Mouse (Mus musculus): ENCODE results near the gene Tmem18. TPM values are rescaled to one million over a fixed set of nuclear protein-coding genes. Genes with fewer than 3 reads are reported as not detected.
A peak's percentile ranks its signal among the peaks of the same experiment; 100 is the strongest.

Tmem18 gene
- 10 to 100 TPM in 1 of 2 experiments, 1 to 10 TPM in 1; 9.8 to 10.1 TPM for total RNA-seq (2021)
- long read RNA-seq, experiment 1, transcript Tmem18-201 (5 exons, 2,971 nt) = major isoform, 17 of 21 reads
- long read RNA-seq, experiment 1, partial matches to known transcripts = 0 of 21 reads
- long read RNA-seq, experiment 1, other reads (novel, unspliced or antisense) = 3 of 21 reads
- long read RNA-seq, experiment 2, transcript Tmem18-201 (5 exons, 2,971 nt) = major isoform, 26 of 30 reads
- long read RNA-seq, experiment 2, partial matches to known transcripts = 1 of 30 reads
- long read RNA-seq, experiment 2, other reads (novel, unspliced or antisense) = 1 of 30 reads

DNA sequence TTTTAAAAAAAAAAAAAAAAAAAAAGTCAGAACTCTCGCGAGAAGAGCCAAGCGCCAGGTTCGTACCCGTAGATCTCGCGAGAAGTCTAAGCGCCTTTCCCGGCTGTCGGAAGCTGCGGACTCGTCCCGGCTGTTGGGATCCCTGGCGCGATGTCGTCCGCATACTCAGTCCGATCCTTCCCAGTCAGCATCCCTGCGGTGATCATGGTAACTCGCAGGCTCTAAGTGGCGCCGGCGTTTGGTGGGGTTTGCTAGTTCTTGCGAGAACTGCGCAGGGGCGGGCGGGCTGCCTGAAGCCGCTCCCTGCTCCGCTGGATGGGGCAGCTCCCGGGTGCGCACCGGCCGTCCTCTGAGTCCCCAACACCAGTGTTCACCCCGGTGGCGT, at the start of gene Tmem18:
TSS of gene Tmem18 (plus strand) at position 71 of the 385 bp plus-strand sequence.
- intact Hi-C loops (cut with DNase I) = loop anchor here (2.0 to 5.0 kb wide), 2 partner anchors 534 to 677 kb away; no protein-coding TSS in a partner anchor

DNA sequence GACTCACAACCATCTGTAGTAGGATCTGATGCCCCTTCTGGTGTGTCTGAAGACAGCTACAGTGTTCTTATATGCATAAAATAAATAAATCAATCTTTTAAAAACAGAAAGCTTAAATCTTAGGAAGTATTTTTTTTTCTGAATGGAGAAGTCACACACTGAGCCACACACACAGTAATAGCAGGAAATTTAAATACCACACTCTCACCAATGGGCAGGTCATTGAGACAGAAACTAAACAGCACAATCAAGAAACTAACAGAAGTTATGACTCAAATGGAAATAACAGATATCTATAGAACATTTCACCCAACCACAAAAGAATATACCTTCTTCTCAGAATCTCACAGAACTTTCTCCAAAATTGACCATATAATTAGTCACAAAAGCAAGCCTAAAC, 26.9 kb upstream of the Tmem18 start:
- DNase-seq = no peak
- intact Hi-C loops (cut with DNase I) = no loop called here

More for the DNA sequence above, at the start of gene Tmem18:
- peak; percentile 81 to 83 for DNase-seq

DNA sequence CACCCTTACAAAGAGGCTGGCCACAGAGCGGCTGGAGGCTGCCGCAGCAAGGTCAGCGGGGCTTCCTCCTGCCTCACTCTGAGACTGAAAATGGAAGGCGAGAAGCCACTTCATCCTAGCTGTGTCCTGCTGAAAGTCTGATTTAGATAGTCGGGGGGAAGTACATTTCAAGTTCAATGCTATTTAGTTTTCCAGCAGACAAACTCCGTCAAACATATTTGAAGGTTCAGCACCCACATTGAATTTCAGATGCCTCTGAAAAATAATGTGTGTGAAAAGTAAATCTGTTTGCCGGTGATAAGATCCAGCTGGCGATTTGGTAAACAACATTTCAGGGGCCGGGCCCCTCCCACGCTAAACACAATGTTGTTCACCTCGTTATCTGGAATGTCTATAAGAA, 22.8 kb upstream of the Tmem18 start:
- DNase-seq = no peak
- intact Hi-C loops (cut with DNase I) = no loop called here

DNA sequence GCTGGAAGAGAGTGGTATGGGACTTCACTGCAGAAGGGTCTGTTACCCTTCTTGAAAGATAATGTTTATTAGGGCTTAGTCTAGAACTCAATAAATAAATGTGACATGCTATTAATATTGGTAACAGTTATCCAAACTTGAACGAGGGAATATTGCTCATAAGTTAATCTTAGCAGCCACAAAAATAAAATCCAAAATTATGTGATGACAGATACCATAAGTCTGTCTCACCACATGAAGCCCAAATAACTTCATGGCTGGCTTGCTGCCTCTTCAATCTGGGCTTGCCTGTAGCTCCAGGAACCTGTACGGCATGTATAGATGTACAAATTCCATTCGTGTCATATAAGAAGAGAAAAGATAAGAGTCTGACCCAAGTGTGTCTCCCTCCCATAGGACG, 12.2 kb upstream of the Tmem18 start:
- DNase-seq = no peak
- intact Hi-C loops (cut with DNase I) = no loop called here

DNA sequence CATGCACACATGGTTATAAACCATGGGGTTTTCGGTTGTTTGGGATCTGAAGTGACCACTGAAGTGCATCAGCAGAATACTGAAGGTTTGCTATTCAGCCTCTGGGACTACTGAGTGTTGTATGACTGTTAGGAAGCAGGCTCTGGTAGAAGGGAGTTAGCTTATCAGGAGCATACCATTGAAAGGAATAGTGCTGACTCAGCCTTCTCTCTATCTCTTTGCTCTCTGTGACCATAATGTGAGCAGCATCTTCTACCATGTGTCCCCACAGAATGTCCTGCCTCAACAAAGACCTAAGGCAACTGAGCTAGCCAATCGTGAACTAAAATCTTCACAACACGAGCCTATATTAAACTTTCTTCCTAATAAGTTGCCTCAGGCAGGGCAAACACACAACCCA, 8.3 kb upstream of the Tmem18 start:
- no peak for DNase-seq

DNA sequence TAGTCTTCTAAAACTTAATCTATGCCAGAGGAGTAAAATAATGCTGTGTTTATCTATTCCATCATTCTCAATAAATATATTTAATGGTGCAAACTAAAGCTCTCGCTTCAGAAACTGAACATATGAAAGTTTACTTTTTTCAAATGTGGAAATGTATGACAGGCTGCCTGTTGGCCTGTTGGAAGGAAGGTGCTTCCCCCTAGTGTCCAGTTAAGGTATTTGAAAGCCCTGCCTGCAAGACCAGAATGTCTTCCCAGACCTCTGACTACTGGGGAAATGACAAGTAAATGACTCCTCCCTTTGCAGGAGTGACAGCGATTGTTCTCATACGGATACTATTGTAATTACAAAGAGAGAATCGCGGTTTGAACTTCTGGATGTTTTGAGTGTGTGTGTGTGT, 6.2 kb upstream of the Tmem18 start:
- peak; percentile 60 to 81 for DNase-seq
- intact Hi-C loops (cut with DNase I) = loop anchor here (5.0 kb wide), 4 partner anchors 111 to 451 kb away; partner anchors contain the start of gene Sntg2

More for the DNA sequence above, 8.3 kb upstream of the Tmem18 start:
- intact Hi-C loops (cut with DNase I) = loop anchor here (5.0 kb wide), 4 partner anchors 109 to 449 kb away; partner anchors contain the start of gene Sntg2

DNA sequence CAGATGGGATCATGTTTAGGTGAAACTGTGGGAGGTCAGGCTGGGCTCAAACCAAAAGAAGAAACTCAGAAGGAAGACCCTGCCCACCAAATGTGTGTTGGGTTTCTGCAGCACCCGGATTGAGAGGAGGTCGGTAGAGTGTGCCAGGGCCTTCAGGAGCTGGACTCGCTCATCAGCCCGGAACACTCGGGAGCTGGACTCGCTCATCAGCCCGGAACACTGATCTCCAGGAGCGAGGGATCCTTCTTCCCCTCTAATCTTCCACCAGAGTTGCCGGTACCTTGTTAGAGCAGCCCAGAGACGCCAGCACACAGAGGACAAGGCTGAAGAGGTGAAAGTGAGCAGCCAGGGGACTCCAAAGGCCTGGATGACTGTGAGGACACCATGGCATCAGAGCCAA, 2.9 kb upstream of the Tmem18 start:
- DNase-seq = no peak
- intact Hi-C loops (cut with DNase I) = loop anchor here (5.0 kb wide), 1 partner anchor 674 kb away; no protein-coding TSS in a partner anchor

DNA sequence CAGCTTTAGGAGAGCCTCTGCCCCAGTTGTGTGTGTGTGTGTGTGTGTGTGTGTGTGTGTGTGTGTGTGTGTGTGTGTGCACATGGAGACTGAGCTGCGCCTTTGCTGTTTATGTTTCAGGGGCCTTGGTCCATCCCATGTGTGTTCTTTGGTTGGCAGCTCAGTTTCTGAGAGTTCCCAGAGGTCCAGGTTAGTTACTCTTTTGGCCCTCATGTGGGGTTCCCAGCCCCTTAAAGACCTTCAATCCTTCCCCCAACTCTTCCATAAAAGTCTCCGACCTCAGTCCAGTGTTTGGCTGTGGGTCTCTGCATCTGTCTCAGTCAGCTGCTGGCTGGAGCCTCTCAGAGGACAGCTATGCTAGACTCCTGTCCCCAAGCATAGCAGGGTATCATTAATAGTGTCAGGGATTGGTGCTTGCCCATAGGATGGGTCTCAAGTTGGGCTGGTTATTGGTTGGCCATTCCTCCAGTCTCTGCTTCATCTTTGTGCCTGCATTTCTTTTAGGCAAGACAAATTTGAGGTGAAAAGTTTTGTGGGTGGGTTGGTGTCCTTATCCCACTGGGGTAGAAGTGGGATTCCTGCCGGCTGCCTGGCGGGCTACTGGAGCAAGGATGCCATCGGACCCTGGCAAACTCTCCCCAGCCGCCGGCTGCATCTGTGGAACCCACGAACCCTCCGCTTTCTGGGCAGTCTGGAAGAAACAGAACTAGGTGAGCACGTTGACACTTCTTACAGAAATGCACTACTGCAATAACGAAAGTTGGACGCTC, 455 bp upstream of the Tmem18 start:
- no peak for DNase-seq
- intact Hi-C loops (cut with DNase I) = loop anchor here (2.0 to 5.0 kb wide), 2 partner anchors 533 to 676 kb away; no protein-coding TSS in a partner anchor

DNA sequence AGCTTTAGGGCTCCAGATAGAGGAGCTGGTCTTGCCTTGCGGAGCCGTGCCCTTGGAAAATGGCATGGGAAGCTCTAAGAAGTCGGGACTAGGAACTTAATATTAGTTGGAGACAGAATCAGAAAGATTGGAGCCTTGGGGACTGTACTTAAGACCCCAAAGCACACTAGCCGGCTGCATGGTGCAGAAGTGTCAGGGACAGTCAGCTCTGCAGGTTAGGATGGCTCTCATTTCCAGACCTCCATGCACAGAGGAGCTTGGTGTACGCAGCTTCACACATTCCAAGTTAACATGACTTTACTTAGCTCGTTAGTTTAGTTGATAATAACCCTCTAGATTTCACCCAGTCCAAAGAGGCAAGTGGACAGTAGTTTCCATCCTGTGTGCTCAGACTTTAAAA, 637 bp downstream of the Tmem18 start:
- DNase-seq = no peak
- intact Hi-C loops (cut with DNase I) = loop anchor here (2.0 to 5.0 kb wide), 2 partner anchors 534 to 678 kb away; no protein-coding TSS in a partner anchor

DNA sequence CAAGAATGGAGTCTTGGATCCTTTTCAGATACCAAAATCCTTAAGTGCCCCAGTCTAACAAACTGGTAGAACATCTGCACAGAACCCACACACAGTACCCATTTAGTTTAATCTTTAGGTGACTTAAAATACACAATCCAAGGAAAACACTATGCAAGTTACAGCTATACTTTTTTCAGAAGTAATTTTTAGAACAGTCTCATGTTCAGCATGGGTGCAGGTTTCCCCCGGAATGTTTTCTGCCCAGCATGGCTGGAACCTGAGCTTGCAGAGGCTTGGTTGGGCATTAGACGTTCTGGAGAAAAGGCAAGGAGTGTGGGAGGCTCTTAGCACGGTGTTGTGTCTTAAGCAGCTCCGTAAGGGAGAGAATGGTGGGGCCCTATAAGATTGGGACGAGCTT, 7.6 kb downstream of the Tmem18 start:
- intact Hi-C loops (cut with DNase I) = no loop called here
- no peak for DNase-seq

DNA sequence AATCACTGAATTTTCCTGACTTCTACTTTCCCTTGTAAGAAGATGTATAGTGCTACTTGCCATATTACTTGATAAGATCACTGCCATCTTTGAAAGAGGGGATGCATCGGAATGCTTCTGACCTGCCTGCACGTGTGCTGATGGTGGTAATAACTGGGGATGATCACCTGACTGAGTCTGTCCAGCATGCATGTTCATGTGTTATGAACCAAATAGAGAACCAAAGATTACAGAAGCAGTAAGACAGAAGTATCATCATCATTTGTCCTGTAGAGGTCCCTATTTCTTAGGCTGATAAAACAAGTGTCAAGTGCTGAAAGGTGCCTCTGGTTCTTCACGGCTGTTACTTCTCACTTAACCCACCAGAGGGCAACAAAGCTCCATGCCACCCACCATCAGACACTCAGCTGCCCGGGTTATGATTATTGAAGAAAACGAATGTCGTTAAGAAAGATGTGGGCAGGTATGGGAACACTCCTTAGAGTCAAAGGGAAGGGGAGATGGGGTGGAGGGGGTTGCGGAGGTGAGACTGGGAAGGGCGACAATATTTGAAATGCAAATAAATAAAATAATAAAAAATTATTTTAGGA, 12.7 kb downstream of the Tmem18 start:
- intact Hi-C loops (cut with DNase I) = loop anchor here (1.0 kb wide), 2 partner anchors 293 to 408 kb away; no protein-coding TSS in a partner anchor
- peak; percentile 44 to 62 for DNase-seq

DNA sequence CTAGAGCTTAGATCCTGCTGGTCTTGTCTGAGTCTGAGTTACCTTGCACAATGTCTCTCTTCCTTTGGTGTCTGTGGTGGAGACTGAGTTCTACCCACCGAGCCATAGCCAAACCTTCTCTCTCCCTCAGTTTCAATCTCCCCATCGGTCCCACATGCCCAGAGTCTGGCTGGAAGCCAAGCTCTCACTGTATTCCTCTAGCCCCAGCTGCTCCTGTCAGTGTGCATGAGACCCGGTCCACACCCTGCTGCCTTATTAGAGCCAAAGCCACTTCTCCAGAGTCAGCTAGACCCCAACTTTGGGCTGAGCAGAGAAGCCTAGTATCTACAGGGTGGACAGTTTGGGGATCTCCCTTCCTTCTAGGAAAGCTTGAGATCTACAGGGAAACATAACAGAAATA, 14.7 kb downstream of the Tmem18 start:
- no peak for DNase-seq
- intact Hi-C loops (cut with DNase I) = no loop called here

DNA sequence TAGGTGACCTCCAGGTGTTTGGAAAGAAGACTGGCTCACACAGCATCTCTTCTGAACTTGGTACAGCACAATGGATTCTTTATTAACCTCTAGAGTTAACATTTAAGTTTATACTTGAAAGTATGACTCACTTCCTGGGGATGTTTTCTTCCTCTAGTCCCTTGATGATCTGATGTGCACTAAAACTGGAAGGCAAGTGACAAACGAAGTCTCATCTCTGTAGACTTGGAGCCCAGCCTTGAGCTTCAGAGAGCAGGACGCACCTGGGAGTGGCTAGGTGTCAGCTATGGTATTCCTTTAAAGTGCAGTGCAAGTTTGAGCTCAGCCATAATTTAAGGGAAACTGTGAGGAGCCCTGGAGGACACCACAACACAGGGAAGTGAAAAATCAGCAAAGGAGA, 15.2 kb downstream of the Tmem18 start:
- intact Hi-C loops (cut with DNase I) = no loop called here
- no peak for DNase-seq

DNA sequence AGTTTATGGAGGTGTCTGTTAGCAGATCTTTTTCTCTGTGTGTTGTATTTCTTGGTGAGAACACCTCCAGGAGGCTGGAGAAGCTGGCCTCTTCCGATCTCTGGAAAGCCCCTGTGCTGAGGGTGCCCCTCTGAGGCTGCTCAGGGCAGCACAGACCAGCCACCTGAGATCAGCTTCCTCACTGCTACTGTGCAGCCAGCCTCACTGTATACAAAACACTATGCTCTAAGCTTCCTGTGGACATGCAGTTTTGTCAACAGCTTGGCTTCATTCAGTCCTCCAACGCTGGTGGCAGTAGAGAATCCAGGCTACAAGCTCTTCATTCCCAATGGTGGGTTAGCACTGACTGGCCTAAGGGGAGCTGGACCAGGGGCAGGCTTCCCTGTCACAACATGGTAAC, 15.8 kb downstream of the Tmem18 start:
- intact Hi-C loops (cut with DNase I) = no loop called here
- DNase-seq = no peak

DNA sequence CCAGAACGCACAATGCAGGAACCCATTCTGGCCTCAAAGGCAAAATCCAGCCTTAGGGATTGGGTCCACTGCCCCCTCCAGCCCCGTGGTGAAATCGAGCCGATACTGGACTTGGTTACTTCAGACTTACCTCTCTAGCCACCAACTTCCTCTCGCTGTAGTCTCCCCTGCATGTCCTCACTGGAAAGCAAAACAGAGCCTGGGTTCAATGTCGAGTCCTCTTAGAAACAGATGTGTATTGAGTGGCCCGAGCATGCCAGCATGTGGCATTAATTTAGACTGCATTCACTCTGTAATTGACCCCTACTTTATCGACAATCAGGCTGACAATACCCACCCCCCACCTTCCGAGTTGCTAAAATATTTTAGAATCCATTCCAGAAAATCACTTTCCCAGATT, 19.8 kb downstream of the Tmem18 start:
- intact Hi-C loops (cut with DNase I) = no loop called here
- no peak for DNase-seq

DNA sequence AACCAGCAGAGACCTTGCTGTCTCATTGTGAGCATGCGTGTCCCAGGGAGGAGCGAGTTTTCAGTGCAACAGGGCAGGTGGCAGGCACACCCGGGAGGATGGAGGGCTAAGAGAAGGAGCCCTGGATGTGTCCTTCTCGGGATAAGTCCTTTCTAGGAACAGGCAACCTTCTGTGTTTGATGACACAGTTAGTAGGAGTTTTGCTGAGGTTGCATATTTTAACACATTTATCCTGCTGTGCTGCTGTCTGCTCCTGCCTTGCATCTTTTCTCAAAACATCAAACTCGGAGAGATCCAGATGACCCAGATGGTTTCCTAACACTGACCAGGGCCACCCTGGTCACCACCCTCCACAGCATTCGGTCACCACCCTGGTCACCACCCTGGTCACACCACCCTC, 20.6 kb downstream of the Tmem18 start:
- intact Hi-C loops (cut with DNase I) = no loop called here

DNA sequence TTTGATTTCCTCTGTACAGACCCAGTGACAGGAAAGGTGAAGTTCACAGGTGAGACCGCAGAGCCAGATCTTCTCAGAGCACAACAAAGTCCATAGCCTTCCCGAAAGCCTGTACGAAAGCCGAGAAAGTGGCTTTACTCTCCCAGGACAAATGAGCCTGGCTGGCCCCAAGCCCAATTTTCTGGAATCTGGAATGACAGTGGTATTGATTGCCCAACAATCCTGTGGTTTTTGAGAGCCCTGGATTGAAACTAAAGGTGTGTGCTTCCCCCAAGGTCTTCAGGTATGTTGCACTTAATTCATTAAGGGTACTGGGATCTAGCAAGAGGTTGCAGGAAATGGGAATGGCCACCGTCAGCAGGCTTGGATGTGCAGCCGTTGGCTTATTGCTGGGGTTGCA, 21.7 kb downstream of the Tmem18 start:
- no peak for DNase-seq
- intact Hi-C loops (cut with DNase I) = no loop called here

More for the DNA sequence above, 20.6 kb downstream of the Tmem18 start:
- no peak for DNase-seq

DNA sequence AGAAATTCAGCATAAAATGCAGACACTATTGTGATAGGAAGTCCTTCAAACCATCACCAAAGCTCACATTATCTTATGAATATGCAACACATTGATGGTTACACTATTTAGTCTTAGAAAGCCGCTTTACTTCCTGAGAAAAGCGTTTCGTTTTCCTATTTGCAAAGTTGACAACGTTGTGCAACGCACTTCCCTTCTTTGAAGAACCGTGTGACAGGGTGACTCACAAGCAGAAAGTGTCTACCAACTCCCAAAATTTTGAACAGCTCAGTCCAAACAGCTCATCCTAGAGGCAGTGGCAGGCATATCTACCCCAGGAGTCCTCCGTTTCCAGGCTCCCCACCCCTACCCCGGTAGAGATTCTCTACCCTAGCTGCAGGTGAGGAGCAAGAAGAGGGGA, 22.5 kb downstream of the Tmem18 start:
- intact Hi-C loops (cut with DNase I) = no loop called here

DNA sequence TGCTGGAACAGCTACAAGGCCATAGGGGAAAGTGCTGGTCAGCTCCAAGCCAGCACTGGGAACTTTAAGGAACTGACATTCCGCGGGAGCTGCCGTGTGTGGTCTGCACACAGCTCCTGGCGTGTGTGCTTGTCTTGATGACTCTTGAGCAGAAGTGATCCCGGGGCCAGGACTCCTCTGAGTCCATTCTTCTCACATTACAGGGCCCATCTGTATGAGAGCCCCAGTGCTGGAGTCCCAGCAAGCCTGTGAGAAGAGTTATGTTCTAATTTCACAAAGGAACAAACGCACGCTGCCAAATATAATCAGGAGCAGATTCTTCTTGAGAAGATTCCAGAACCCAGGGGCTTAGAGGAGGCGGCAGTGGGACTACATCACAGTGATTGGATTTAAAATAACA, 34.2 kb downstream of the Tmem18 start:
- intact Hi-C loops (cut with DNase I) = no loop called here
- no peak for DNase-seq

More for the DNA sequence above, 22.5 kb downstream of the Tmem18 start:
- DNase-seq = no peak

DNA sequence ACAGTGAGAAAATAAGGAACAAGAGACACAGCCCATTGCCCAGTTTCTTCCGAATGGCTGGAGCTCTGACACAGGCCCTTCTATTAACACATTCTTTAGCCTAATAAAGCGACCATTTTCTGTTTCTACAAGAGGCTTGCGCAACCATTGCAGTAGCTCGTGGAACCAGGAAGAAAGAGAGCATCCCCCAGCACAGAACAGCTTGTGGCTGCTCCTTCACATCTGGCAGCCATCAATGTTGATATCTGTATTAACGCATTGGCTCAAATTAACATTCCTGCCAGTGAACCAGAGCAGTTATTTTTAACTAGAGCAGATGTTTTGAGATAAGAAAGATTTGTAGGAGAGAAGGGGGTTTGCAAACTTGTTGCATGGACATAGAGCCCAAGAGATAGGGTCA, 44.2 kb downstream of the Tmem18 start:
- intact Hi-C loops (cut with DNase I) = no loop called here
- DNase-seq = no peak

DNA sequence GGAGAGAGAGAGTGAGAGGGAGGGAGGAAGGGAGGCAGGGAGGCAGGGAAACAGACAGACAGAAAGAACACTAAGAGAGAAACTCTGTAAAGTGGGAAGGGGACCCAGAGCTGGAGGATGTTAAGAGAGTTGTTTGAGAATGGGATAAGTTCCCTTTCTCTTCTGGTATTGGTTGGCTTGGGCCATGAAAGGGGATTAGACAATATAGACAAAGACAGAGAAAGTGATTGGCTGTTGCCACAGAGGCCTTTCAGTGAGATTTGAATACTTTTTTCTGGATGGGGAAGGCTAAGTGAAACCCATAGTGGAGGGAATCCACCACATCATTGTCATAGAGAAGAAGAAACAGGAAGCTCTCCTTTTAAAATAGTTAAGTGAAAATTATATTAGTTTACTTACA, 50.3 kb downstream of the Tmem18 start:
- intact Hi-C loops (cut with DNase I) = no loop called here
- DNase-seq = no peak
